Mouse (Mus musculus) bone marrow, adult 2 months (tissue): ENCODE results near the gene Wnt10a. TPM values are rescaled to one million over a fixed set of nuclear protein-coding genes. Genes with fewer than 3 reads are reported as not detected.

ENCODE experiments used
- H3K27ac ChIP-seq: fragments of 200-500 bp; 2 replicates; pipeline ENCODE4 v1.5.1; 2012; ENCODE audit warnings: low read depth, mild to moderate bottlenecking, control low read depth, inconsistent platforms, low read length; ENCODE audit not compliant: control insufficient read depth, poor library complexity, insufficient read depth
- H3K4me1 ChIP-seq: fragments of 200-500 bp; 2 replicates; pipeline ENCODE4 v1.6.1; 2011; ENCODE audit warnings: low read length; ENCODE audit not compliant: control insufficient read depth, insufficient read depth
- H3K4me3 ChIP-seq: fragments of 200-500 bp; replicated peaks from 2 replicates; pipeline ENCODE3; 2011; ENCODE audit warnings: mild to moderate bottlenecking, low read depth, low read length, control low read depth; ENCODE audit not compliant: control insufficient read depth
- CTCF ChIP-seq: fragments of 200-500 bp; IDR thresholded peaks from 2 replicates; pipeline ENCODE4 v1.5.1; 2011; ENCODE audit warnings: low read length, control low read depth; ENCODE audit not compliant: control insufficient read depth, insufficient read depth
- POLR2A ChIP-seq: fragments of 200-500 bp; IDR thresholded peaks from 2 replicates; pipeline ENCODE4 v1.6.1; 2011; ENCODE audit warnings: low read depth, mild to moderate bottlenecking, control low read depth, low read length, borderline replicate concordance; ENCODE audit not compliant: control insufficient read depth
- WGBS: fragments of 180-500 bp; shearing (Covaris S2); methylation state at CpG from one replicate; pipeline ENCODE4 v1.1.7; 2018; 5-methylcytosine and 5-hydroxymethylcytosine counted together
- polyA plus RNA-seq: library from polyadenylated mRNA; stranded (reverse); fragments of >200 nt; gene quantifications from 2 replicates; pipeline ENCODE4 v1.2.4, GENCODE M21; 2011; ENCODE audit warnings: low replicate concordance; ENCODE audit not compliant: missing spikeins, insufficient read depth, insufficient read length

Wnt10a gene
- polyA plus RNA-seq, 1 experiment = not detected

- Histone ChIP-seq H3K4me1 (no peaks in the 10 kb centered on the region), H3K4me3 (no peak overlapping the region), H3K27ac (no peak overlapping the region)
- 36% methylated on average over 9 of the region's 9 CpGs for WGBS
- TF ChIP-seq POLR2A = no peak
- TF ChIP-seq CTCF = no peak
Observed at GRCm38 (mm10) chr1:74830061-74830460, 38.7 kb downstream of the Wnt10a start.

- WGBS = 74% methylated on average over 3 of the region's 3 CpGs
- H3K4me1 ChIP-seq = no peaks in the 10 kb centered on the region; the same call in 1 of the 2 replicates
- TF ChIP-seq CTCF (no peak), POLR2A (no peak)
- no peak overlapping the region for H3K4me3 ChIP-seq
- H3K27ac ChIP-seq = no peak overlapping the region
Observed at GRCm38 (mm10) chr1:74833255-74833654, 41.9 kb downstream of the Wnt10a start.

- H3K27ac ChIP-seq = no peak overlapping the region
- H3K4me1 ChIP-seq = no peaks in the 10 kb centered on the region
- H3K4me3 ChIP-seq = no peak overlapping the region
- 70% methylated on average over 5 of the region's 5 CpGs for WGBS
- TF ChIP-seq POLR2A = no peak
- no peak for TF ChIP-seq CTCF
Observed at GRCm38 (mm10) chr1:74843090-74843489, 51.8 kb downstream of the Wnt10a start.

- Histone ChIP-seq H3K27ac (no peak overlapping the region), H3K4me3 (no peak overlapping the region), H3K4me1 (no peaks in the 10 kb centered on the region)
- TF ChIP-seq POLR2A = no peak
- WGBS = 30% methylated on average over 9 of the region's 9 CpGs
Observed at GRCm38 (mm10) chr1:74846341-74846740, 55.0 kb downstream of the Wnt10a start.

GRCm38 (mm10) chr1:74848946-74849345 is 57.6 kb downstream of the Wnt10a start:
- Histone ChIP-seq H3K4me3 (no peak overlapping the region), H3K4me1 (no peaks in the 10 kb centered on the region), H3K27ac (no peak overlapping the region)
- TF ChIP-seq POLR2A = no peak
- no peak for TF ChIP-seq CTCF
- WGBS = 54% methylated on average over 5 of the region's 5 CpGs

- Histone ChIP-seq H3K27ac (no peak overlapping the region), H3K4me1 (no peaks in the 10 kb centered on the region), H3K4me3 (no peak overlapping the region)
- no peak for TF ChIP-seq POLR2A
- TF ChIP-seq CTCF = no peak
- 25% methylated on average over 6 of the region's 6 CpGs for WGBS
Observed at GRCm38 (mm10) chr1:74850251-74850650, 58.9 kb downstream of the Wnt10a start.

- no peak overlapping the region for H3K27ac ChIP-seq
- TF ChIP-seq CTCF = no peak
- no peak for TF ChIP-seq POLR2A
- 16% methylated on average over 6 of the region's 6 CpGs for WGBS
- no peaks in the 10 kb centered on the region for H3K4me1 ChIP-seq
- no peak overlapping the region for H3K4me3 ChIP-seq
Observed at GRCm38 (mm10) chr1:74851001-74851775, 59.9 kb downstream of the Wnt10a start.

Other genes starting within 250 kb of the Wnt10a start
- gene Plcd4, start 248.6 kb upstream of the Wnt10a start, polyA plus RNA-seq = not detected in 2 replicates
- 8.7 and 10.1 TPM in 2 replicates for gene Usp37, start 247.2 kb upstream of the Wnt10a start, polyA plus RNA-seq
- gene Zfp142, start 203.3 kb upstream of the Wnt10a start, polyA plus RNA-seq = 6.8 and 12.0 TPM in 2 replicates
- 5.7 and 7.8 TPM in 2 replicates for gene Bcs1l, start 203.2 kb upstream of the Wnt10a start, polyA plus RNA-seq
- gene Rnf25, start 190.1 kb upstream of the Wnt10a start, polyA plus RNA-seq = 22.5 and 33.6 TPM in 2 replicates
- gene Stk36, start 190.1 kb upstream of the Wnt10a start, polyA plus RNA-seq = 0.70 and 1.6 TPM in 2 replicates
- 12.2 and 28.2 TPM in 2 replicates for gene Ttll4, start 129.8 kb upstream of the Wnt10a start, polyA plus RNA-seq
- 9.2 and 16.4 TPM in 2 replicates for gene Cyp27a1, start 77.9 kb upstream of the Wnt10a start, polyA plus RNA-seq
- 0.52 TPM in 1 of 2 replicates, not detected in the other for gene Prkag3, start 42.3 kb upstream of the Wnt10a start, polyA plus RNA-seq
- gene Wnt6, start 19.6 kb upstream of the Wnt10a start, polyA plus RNA-seq = not detected in 2 replicates
- gene Cdk5r2, start 63.4 kb downstream of the Wnt10a start, polyA plus RNA-seq = not detected in 2 replicates
- not detected in 2 replicates for gene Fev, start 93.9 kb downstream of the Wnt10a start, polyA plus RNA-seq
- not detected in 2 replicates for gene Cryba2, start 101.6 kb downstream of the Wnt10a start, polyA plus RNA-seq
- gene Cfap65, start 144.1 kb downstream of the Wnt10a start, polyA plus RNA-seq = not detected in 2 replicates
- 0.82 TPM in 1 of 2 replicates, not detected in the other for gene Ihh, start 160.2 kb downstream of the Wnt10a start, polyA plus RNA-seq